Mouse (Mus musculus) spleen, adult 2 months (tissue): ENCODE measurements around the gene Ryr3. TPM values are rescaled to one million over a fixed set of nuclear protein-coding genes. Genes with fewer than 3 reads are reported as not detected.

Experiments used
- DNase-seq, 2 experiments: peaks; one replicate each; pipeline versions ENCODE4 v3.0.0 to v3.0.0-alpha.2; 2012 to 2021; ENCODE audit warnings: low spot score in 2 of 2, low read depth in 1 of 2
- H3K27ac ChIP-seq: fragments of 200-500 bp; 2 replicates; pipeline ENCODE4 v1.5.1; 2012; ENCODE audit warnings: low read length, inconsistent platforms; ENCODE audit not compliant: insufficient read depth
- H3K27me3 ChIP-seq: fragments of 200-500 bp; 2 replicates; pipeline ENCODE4 v1.6.1; 2012; ENCODE audit warnings: mild to moderate bottlenecking, moderate library complexity, low read length, inconsistent platforms; ENCODE audit not compliant: control insufficient read depth, insufficient read depth
- H3K36me3 ChIP-seq: fragments of 200-500 bp; 2 replicates; pipeline ENCODE4 v1.6.1; 2012; ENCODE audit warnings: mild to moderate bottlenecking, low read length, inconsistent platforms; ENCODE audit not compliant: control insufficient read depth, insufficient read depth
- H3K4me1 ChIP-seq: fragments of 200-500 bp; 2 replicates; pipeline ENCODE4 v1.6.1; 2011; ENCODE audit warnings: inconsistent platforms; ENCODE audit not compliant: control insufficient read depth, insufficient read depth, insufficient read length
- H3K4me3 ChIP-seq: fragments of 200-500 bp; 2 replicates; pipeline ENCODE4 v1.5.1; 2011; ENCODE audit warnings: mild to moderate bottlenecking, inconsistent platforms; ENCODE audit not compliant: insufficient read depth, insufficient read length; ENCODE audit errors: extremely low read depth
- CTCF ChIP-seq: fragments of 200-500 bp; IDR thresholded peaks from 2 replicates; pipeline ENCODE4 v1.5.1; 2011; ENCODE audit warnings: mild to moderate bottlenecking, inconsistent platforms; ENCODE audit not compliant: insufficient read depth, insufficient read length, insufficient replicate concordance; ENCODE audit errors: extremely low read depth
- POLR2A ChIP-seq: fragments of 200-500 bp; IDR thresholded peaks from 2 replicates; pipeline ENCODE4 v1.6.1; 2011; ENCODE audit warnings: low read depth, low read length, inconsistent platforms
- WGBS: fragments of 180-500 bp; shearing (Covaris S2); methylation state at CpG from one replicate; pipeline ENCODE4 v1.1.7; 2018; 5-methylcytosine and 5-hydroxymethylcytosine counted together
- polyA plus RNA-seq: library from polyadenylated mRNA; depleted of rRNA; stranded (reverse); fragments of >200 nt; gene quantifications from 2 replicates; pipeline ENCODE4 v1.2.3, GENCODE M21; 2012; rRNA removed

Ryr3 gene
- polyA plus RNA-seq, 1 experiment: 1.1 TPM

GRCm38 (mm10) chr2:112593781-112594180 lies 623.1 kb downstream of the Ryr3 start:
- Histone ChIP-seq H3K4me3 (no peak overlapping the region), H3K27me3 (no peaks in the 10 kb centered on the region), H3K36me3 (no peaks in the 10 kb centered on the region), H3K4me1 (no peaks in the 10 kb centered on the region), H3K27ac (no peak overlapping the region)
- TF ChIP-seq CTCF: no peak
- no peak for TF ChIP-seq POLR2A
- DNase-seq: no peak
- WGBS: 98% methylated on average over 2 of the region's 2 CpGs

- WGBS: 80% methylated on average over 2 of the region's 2 CpGs
- no peaks in the 10 kb centered on the region for H3K4me1 ChIP-seq
- no peak overlapping the region for H3K27ac ChIP-seq
- TF ChIP-seq POLR2A (no peak), CTCF (no peak)
- DNase-seq: no peak
- no peaks in the 10 kb centered on the region for H3K27me3 ChIP-seq
- H3K36me3 ChIP-seq: no peaks in the 10 kb centered on the region
- H3K4me3 ChIP-seq: no peak overlapping the region
Observed at GRCm38 (mm10) chr2:112593322-112593721, 623.6 kb downstream of the Ryr3 start.

- WGBS: 82% methylated on average over 6 of the region's 6 CpGs
- Histone ChIP-seq H3K36me3 (no peaks in the 10 kb centered on the region), H3K27ac (no peak overlapping the region), H3K4me1 (no peaks in the 10 kb centered on the region), H3K27me3 (no peaks in the 10 kb centered on the region), H3K4me3 (no peak overlapping the region)
- DNase-seq: no peak
- TF ChIP-seq POLR2A: no peak
- no peak for TF ChIP-seq CTCF
Observed at GRCm38 (mm10) chr2:112591451-112591871, 625.4 kb downstream of the Ryr3 start.

- Histone ChIP-seq H3K4me3 (no peak overlapping the region), H3K4me1 (no peaks in the 10 kb centered on the region), H3K27ac (no peak overlapping the region), H3K27me3 (no peaks in the 10 kb centered on the region), H3K36me3 (no peaks in the 10 kb centered on the region)
- 81% methylated on average over 7 of the region's 7 CpGs for WGBS
- no peak for DNase-seq
- TF ChIP-seq POLR2A (no peak), CTCF (no peak)
Observed at GRCm38 (mm10) chr2:112590985-112591384, 625.9 kb downstream of the Ryr3 start.

Other genes starting within 250 kb of the Ryr3 start
- gene Tmco5b, start 68.6 kb upstream of the Ryr3 start, polyA plus RNA-seq: not detected in 2 replicates
- gene Fmn1, start 110.6 kb upstream of the Ryr3 start, polyA plus RNA-seq: 0.68 and 1.1 TPM in 2 replicates